Mouse (Mus musculus): Measurements from ENCODE around the gene Sun2. TPM values are rescaled to one million over a fixed set of nuclear protein-coding genes. Genes with fewer than 3 reads are reported as not detected.

The Sun2 gene
- polyA plus RNA-seq, 1 experiment from 2014 or later = 5.3 TPM

DNA sequence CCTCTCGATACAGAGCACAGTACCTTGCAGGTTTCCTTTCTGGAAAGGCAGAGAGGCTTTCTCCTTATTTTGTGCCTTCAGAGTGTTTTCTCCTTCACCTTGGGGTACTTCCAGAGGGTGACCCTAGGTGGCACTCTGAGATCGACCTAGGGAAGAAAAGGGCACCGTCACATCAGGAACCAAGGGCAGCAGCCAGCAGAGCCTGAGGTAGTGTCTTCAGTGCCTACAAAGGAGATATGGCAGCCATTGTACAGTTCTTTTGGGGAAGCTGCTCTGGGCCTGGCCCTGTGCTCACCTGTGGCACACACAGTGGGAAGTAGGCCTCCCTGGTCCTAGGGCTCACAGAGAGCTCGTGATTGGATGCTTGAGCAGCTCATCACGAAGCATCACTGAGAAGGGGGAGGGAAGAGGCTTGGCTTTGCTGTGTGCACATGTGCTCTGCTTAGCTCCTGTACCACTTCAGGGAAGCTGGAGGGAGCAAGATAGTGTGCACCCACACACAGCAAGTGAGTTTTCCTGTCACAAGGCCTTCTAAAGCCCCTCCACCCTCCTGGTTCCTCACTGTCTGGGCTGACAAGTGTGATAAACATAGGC lies 34.0 kb downstream of the Sun2 start:
- Histone ChIP-seq H3K9me3 (ENCODE audit: control insufficient read depth, low read length) (no peaks in the 10 kb centered on the region), H3K9ac (ENCODE audit: low read length) (no peak overlapping the region), H3K4me3 (ENCODE audit: low read depth, low read length) (no peak overlapping the region), H3K27ac (replicated peaks; ENCODE audit: low read depth, low read length) (no peak overlapping the region), H3K27me3 (ENCODE audit: control insufficient read depth, insufficient read depth, low read length) (no peaks in the 10 kb centered on the region), H3K36me3 (ENCODE audit: control insufficient read depth, insufficient read depth, low read length) (peaks cover 12% of the 10 kb centered on the region), H3K4me1 (ENCODE audit: control insufficient read depth, insufficient read depth, low read length) (no peaks in the 10 kb centered on the region), H3K4me2 (ENCODE audit: low read depth, severe bottlenecking) (no peak overlapping the region)
- DNase-seq (ENCODE audit: low spot score) = no peak
- 87% methylated on average over 5 of the region's 5 CpGs for WGBS
- no peak for ATAC-seq (ENCODE audit: insufficient number of reproducible peaks, low FRiP score, low TSS enrichment, low read depth)

DNA sequence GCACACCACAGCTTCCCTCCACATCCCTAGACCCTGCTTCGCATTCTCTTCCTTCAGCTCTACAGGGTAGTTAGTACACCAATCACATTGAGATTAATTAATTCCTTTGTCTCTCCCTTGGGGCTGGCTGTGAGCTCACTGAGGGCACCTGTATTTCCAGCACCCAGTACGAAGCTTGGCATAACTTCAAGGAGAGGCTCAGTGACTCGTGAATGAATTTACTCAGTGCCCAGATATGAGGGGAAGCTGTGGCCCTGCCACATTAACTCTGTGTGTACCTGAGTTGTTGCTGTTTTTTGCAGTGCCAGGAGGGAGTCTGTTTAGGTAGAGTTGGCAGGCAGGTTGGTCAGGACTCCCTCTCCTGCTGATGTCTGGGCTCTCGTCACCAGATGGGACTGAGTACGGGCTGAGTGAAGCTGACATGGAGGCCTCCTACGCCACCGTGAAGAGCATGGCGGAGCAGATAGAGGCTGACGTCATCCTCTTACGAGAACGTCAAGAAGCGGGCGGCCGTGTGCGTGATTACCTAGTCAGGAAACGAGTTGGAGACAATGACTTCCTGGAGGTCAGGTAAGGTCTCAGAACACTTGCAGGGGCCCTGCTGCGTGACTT lies 35.6 kb downstream of the Sun2 start:
- H3K4me3 ChIP-seq (ENCODE audit: low read depth, low read length) = no peak overlapping the region
- no peak for DNase-seq (ENCODE audit: low spot score)
- no peak overlapping the region for H3K27ac ChIP-seq (replicated peaks; ENCODE audit: low read depth, low read length)
- WGBS = 86% methylated on average over 17 of the region's 17 CpGs
- H3K9me3 ChIP-seq (ENCODE audit: control insufficient read depth, low read length) = no peaks in the 10 kb centered on the region
- H3K9ac ChIP-seq (ENCODE audit: low read length) = no peak overlapping the region
- H3K4me2 ChIP-seq (ENCODE audit: low read depth, severe bottlenecking) = no peak overlapping the region
- no peak for ATAC-seq (ENCODE audit: insufficient number of reproducible peaks, low FRiP score, low TSS enrichment, low read depth)
- peaks cover 10% of the 10 kb centered on the region for H3K36me3 ChIP-seq (ENCODE audit: control insufficient read depth, insufficient read depth, low read length)
- no peaks in the 10 kb centered on the region for H3K27me3 ChIP-seq (ENCODE audit: control insufficient read depth, insufficient read depth, low read length)
- H3K4me1 ChIP-seq (ENCODE audit: control insufficient read depth, insufficient read depth, low read length) = no peaks in the 10 kb centered on the region

DNA sequence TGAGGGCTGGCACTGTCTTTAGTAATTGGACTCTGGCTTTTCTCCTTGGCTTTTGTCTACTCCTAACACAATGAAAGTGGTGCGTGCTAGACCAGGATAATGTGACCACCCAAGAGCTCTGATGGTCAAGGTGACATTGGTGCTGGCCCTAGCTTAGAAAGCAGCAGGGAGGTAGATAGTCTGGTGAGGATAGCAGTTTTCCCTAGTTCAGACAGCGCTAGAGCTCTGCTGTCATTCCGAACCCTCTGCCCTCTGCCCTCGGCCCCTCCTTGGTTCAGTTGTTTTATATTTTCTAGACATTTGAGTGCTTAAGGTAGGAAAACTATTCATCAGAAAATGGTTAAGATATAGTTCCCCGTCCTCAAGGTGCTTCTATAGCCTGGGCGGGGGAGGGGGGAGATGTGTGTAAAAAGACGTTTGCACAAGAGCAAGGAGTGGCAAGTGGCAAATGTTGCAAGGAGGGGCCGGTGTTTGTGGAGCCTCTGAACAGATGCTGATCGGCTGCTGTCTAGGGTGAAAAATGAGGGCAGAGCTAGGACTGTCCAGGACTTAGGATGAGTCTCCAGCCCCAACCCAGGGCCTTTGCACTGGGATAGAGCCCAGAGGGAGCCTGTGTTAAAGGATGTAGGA lies 44.7 kb downstream of the Sun2 start:
- Histone ChIP-seq H3K36me3 (ENCODE audit: control insufficient read depth, insufficient read depth, low read length) (no peaks in the 10 kb centered on the region), H3K27me3 (ENCODE audit: control insufficient read depth, insufficient read depth, low read length) (no peaks in the 10 kb centered on the region), H3K9ac (ENCODE audit: low read length) (no peak overlapping the region), H3K27ac (replicated peaks; ENCODE audit: low read depth, low read length) (no peak overlapping the region), H3K4me3 (ENCODE audit: low read depth, low read length) (no peak overlapping the region), H3K9me3 (ENCODE audit: control insufficient read depth, low read length) (no peaks in the 10 kb centered on the region), H3K4me1 (ENCODE audit: control insufficient read depth, insufficient read depth, low read length) (no peaks in the 10 kb centered on the region), H3K4me2 (ENCODE audit: low read depth, severe bottlenecking) (no peak overlapping the region)
- DNase-seq (ENCODE audit: low spot score) = no peak
- ATAC-seq (ENCODE audit: insufficient number of reproducible peaks, low FRiP score, low TSS enrichment, low read depth) = no peak
- WGBS = 78% methylated on average over 9 of the region's 9 CpGs

DNA sequence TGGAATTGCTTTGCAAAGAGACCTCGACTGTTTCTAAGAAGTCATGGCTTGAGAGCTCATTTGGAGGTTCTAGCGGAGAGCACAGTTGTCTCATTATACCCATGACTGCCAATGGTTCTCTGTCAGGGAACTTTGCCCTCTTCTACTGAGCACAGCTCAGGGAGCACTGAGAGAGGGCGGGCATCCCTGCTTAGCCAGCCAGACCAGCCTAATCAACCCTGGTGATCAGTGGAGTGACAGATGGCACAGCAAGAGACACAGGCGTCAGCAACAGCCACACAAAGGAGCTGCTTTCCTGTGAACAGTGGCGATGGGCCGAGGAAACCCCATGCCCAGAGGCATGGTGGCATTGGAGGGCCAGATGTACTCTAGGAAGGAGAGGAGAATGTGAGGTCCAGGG lies 45.3 kb downstream of the Sun2 start:
- H3K27me3 ChIP-seq (ENCODE audit: control insufficient read depth, insufficient read depth, low read length) = no peaks in the 10 kb centered on the region
- no peak overlapping the region for H3K27ac ChIP-seq (replicated peaks; ENCODE audit: low read depth, low read length)
- DNase-seq (ENCODE audit: low spot score) (no peak), ATAC-seq (ENCODE audit: insufficient number of reproducible peaks, low FRiP score, low TSS enrichment, low read depth) (no peak)
- no peak overlapping the region for H3K4me2 ChIP-seq (ENCODE audit: low read depth, severe bottlenecking)
- no peaks in the 10 kb centered on the region for H3K36me3 ChIP-seq (ENCODE audit: control insufficient read depth, insufficient read depth, low read length)
- no peak overlapping the region for H3K9ac ChIP-seq (ENCODE audit: low read length)
- H3K4me3 ChIP-seq (ENCODE audit: low read depth, low read length) = no peak overlapping the region
- H3K9me3 ChIP-seq (ENCODE audit: control insufficient read depth, low read length) = no peaks in the 10 kb centered on the region
- no peaks in the 10 kb centered on the region for H3K4me1 ChIP-seq (ENCODE audit: control insufficient read depth, insufficient read depth, low read length)
- 87% methylated on average over 6 of the region's 6 CpGs for WGBS

DNA sequence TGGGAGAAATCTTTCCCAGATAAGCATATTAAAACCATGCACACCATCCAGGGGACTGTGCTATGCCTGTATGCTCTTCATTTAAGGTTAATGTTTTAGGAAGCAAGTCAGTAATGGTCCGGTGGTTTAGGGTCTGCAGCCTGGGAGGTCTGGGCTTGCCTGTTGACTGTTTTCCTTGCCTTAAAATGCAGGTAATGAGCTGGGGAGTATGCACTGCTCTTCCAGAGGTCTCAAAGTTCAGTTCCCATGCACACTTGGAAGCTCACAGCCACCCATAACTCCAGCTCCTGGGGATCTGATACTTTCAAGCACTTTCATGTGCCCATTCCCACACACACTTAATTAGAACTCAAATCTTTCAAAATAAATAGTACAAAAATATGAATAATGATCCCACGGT lies 45.8 kb downstream of the Sun2 start:
- Histone ChIP-seq H3K9ac (ENCODE audit: low read length) (no peak overlapping the region), H3K9me3 (ENCODE audit: control insufficient read depth, low read length) (no peaks in the 10 kb centered on the region), H3K36me3 (ENCODE audit: control insufficient read depth, insufficient read depth, low read length) (no peaks in the 10 kb centered on the region), H3K4me3 (ENCODE audit: low read depth, low read length) (no peak overlapping the region), H3K27me3 (ENCODE audit: control insufficient read depth, insufficient read depth, low read length) (no peaks in the 10 kb centered on the region), H3K4me2 (ENCODE audit: low read depth, severe bottlenecking) (no peak overlapping the region), H3K4me1 (ENCODE audit: control insufficient read depth, insufficient read depth, low read length) (peaks cover 4% of the 10 kb centered on the region; the same call in 1 of the 2 replicates), H3K27ac (replicated peaks; ENCODE audit: low read depth, low read length) (no peak overlapping the region)
- no peak for DNase-seq (ENCODE audit: low spot score)
- WGBS = 94% methylated on average over 2 of the region's 2 CpGs
- ATAC-seq (ENCODE audit: insufficient number of reproducible peaks, low FRiP score, low TSS enrichment, low read depth) = no peak

DNA sequence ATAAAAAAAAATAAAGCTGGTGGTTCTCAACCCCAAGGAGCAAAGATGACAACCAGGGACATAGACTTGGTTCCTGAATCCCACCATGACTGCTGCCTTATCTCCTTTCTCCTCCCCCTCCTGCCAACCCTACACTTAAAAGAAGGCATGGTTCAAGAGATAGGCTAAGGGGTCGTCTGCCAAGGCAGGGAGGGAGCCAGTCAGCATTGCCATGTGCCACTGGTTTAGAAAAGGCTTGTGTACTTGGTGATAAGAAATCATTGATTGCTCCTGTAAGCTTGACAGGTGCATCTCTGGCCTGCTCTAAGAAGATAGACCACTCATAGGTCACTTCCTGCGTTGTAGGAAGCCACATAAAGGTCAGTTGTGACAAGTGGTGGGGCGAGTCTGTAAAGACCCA lies 46.8 kb downstream of the Sun2 start:
- H3K4me2 ChIP-seq (ENCODE audit: low read depth, severe bottlenecking) = no peak overlapping the region
- H3K4me1 ChIP-seq (ENCODE audit: control insufficient read depth, insufficient read depth, low read length) = peaks cover 4% of the 10 kb centered on the region; the same call in 1 of the 2 replicates
- H3K9me3 ChIP-seq (ENCODE audit: control insufficient read depth, low read length) = no peaks in the 10 kb centered on the region
- no peaks in the 10 kb centered on the region for H3K36me3 ChIP-seq (ENCODE audit: control insufficient read depth, insufficient read depth, low read length)
- no peaks in the 10 kb centered on the region for H3K27me3 ChIP-seq (ENCODE audit: control insufficient read depth, insufficient read depth, low read length)
- DNase-seq (ENCODE audit: low spot score) (no peak), ATAC-seq (ENCODE audit: insufficient number of reproducible peaks, low FRiP score, low TSS enrichment, low read depth) (no peak)
- H3K27ac ChIP-seq (replicated peaks; ENCODE audit: low read depth, low read length) = no peak overlapping the region
- no peak overlapping the region for H3K4me3 ChIP-seq (ENCODE audit: low read depth, low read length)
- no peak overlapping the region for H3K9ac ChIP-seq (ENCODE audit: low read length)
- WGBS = 71% methylated on average over 3 of the region's 3 CpGs

DNA sequence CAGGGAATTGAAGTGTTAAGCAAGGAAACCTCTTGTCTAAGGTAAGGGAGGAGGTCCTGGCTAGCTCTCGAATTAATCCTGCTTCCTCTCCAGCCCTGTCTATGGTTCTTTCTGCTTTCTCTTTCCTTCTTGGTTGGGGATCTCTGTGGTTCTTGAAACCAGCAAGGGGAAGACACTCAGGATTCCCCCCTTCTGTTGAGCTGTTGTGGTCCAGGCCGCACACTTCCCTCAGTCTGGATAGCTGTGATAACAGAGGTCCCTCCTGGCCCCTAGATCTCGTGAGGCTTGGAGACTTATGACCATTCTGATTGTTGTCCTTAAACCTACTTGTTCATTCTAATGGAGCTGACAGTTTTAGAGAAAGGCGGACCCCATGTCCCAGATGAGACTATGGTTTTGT lies 47.8 kb downstream of the Sun2 start:
- Histone ChIP-seq H3K9ac (ENCODE audit: low read length) (no peak overlapping the region), H3K27ac (replicated peaks; ENCODE audit: low read depth, low read length) (no peak overlapping the region), H3K4me1 (ENCODE audit: control insufficient read depth, insufficient read depth, low read length) (peaks cover 6% of the 10 kb centered on the region; the same call in 1 of the 2 replicates), H3K27me3 (ENCODE audit: control insufficient read depth, insufficient read depth, low read length) (no peaks in the 10 kb centered on the region), H3K4me3 (ENCODE audit: low read depth, low read length) (no peak overlapping the region), H3K36me3 (ENCODE audit: control insufficient read depth, insufficient read depth, low read length) (no peaks in the 10 kb centered on the region), H3K9me3 (ENCODE audit: control insufficient read depth, low read length) (no peaks in the 10 kb centered on the region), H3K4me2 (ENCODE audit: low read depth, severe bottlenecking) (no peak overlapping the region)
- no peak for DNase-seq (ENCODE audit: low spot score)
- ATAC-seq (ENCODE audit: insufficient number of reproducible peaks, low FRiP score, low TSS enrichment, low read depth) = no peak
- WGBS = 89% methylated on average over 4 of the region's 4 CpGs

DNA sequence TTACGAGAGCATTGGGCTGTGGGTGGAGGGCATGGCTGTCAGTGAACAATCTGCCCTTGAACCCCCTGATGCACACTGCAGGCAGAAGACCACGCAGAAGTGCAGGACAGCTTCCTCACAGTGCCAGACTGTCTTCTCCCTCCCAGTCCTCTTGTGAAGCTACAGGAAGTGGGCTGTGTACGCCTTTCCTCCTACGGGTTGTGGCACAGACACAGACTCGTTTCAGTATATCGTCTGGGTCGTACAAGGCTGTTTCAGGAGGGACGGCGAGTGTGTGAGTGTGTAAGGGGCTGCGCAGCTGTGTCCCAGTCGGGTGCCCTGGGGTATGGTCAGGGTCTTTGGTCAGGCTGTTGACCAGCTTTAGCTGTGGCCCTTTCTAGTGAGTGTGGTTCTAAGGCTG lies 48.6 kb downstream of the Sun2 start:
- DNase-seq (ENCODE audit: low spot score) (no peak), ATAC-seq (ENCODE audit: insufficient number of reproducible peaks, low FRiP score, low TSS enrichment, low read depth) (no peak)
- Histone ChIP-seq H3K27me3 (ENCODE audit: control insufficient read depth, insufficient read depth, low read length) (no peaks in the 10 kb centered on the region), H3K4me3 (ENCODE audit: low read depth, low read length) (no peak overlapping the region), H3K9ac (ENCODE audit: low read length) (no peak overlapping the region), H3K36me3 (ENCODE audit: control insufficient read depth, insufficient read depth, low read length) (no peaks in the 10 kb centered on the region), H3K27ac (replicated peaks; ENCODE audit: low read depth, low read length) (no peak overlapping the region), H3K4me2 (ENCODE audit: low read depth, severe bottlenecking) (no peak overlapping the region), H3K4me1 (ENCODE audit: control insufficient read depth, insufficient read depth, low read length) (peaks cover 6% of the 10 kb centered on the region; the same call in 1 of the 2 replicates), H3K9me3 (ENCODE audit: control insufficient read depth, low read length) (no peaks in the 10 kb centered on the region)
- WGBS = 85% methylated on average over 11 of the region's 11 CpGs

Data from limb, embryonic 11.5 days (tissue).